Mouse (Mus musculus): ENCODE measurements at regions not wholly inside any gene's neighbourhood (a gene's known extent, or its start where the extent isn't known, plus 50 kb on each side); places are given as distances from the start of the nearest gene placed in this dataset.

DNA sequence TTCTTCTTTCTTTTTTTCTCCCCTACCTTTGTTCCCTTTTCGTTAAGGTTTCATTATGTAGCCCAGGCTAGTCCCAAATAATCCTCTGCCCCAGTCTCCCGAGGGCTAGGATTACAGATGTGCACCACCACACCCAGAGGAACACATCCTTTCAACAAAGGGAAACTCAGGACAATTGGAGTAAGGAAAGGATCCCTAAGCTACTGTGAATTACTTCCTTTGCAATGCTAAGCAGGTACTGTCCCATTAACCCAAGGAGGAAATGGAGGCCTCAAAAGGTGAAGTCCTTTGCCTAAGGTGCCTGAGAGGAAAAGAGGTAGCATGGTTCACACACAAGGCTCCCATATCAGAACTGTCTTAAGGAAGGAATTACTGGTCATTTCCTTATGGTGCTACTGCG, 157.2 kb downstream of the En1 start:
- peak; percentile 80 for DNase-seq (ENCODE audit: low read depth, low spot score)

DNA sequence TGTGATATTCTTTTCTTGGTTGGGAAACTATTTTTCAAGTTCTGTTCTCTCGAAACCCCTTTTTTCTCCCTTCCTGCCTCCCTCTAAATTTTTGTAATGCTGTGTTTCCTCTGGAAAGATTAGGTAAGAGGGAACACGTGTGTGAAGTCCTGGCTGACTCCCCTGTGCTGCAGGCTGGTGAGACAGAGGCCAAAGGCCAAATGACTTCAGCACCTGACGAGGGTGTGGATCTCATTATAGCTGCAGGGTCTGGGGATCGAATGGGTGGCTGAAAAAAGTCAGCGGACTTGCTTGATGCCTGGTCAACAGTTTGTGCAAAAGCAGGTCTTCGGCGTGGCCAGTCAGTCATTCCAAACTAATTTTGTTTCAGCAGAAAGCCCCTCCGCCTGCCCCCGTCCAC, 159.1 kb downstream of the En1 start:
- no peak for DNase-seq (ENCODE audit: low read depth, low spot score)

DNA sequence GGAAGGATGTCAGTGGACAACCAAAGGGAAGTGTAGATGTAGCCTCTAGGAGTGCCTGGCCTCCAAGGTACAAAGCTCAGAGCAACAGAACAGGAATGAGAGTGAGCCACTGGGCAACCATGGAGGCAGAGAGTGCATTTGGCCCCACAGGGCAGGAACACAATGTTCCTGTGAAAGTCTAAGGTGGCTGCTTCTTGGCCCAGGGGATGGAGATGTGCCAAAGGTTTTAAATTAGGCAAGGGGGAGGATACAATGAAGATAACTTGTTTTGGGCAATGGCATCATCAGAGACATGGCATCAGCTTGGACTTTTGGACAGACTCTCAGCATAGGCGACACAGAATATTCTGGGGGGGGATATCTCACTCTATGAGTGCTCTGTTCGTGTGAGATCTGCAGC, 160.3 kb downstream of the En1 start:
- DNase-seq (ENCODE audit: low read depth, low spot score): no peak

DNA sequence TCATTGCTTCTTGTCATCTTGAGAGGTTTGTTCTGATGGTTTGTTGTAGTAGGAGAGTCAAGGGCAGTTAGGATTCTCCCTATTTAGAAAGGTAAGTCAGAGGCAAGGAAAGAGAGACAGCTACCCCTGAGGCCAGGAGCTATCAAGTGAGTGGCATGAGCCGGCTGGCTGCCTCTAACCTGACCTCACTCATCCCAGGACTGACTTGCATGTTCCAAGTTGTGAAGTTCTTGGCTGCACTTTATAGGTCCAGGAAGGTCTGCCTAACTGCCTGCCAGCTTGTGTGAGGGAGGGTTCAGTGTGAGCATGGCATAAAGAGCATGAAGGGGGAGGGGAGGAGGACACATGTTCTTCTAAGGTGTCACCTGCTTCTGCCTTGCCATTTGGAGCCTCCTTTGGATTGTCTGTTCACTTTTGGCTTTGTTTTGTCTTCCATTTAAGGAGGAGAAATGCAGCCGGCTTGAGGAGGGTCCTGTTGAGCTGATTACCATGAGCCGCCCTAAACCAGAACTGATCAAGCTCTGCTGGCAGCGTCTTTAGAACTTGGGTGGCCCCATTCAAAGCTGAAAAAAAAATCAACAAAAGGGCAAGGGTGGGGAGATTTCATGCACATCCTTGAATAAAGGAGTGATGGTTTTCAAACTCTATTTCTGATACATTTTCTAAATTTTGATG, 160.8 kb downstream of the En1 start:
- DNase-seq (ENCODE audit: low read depth, low spot score): peak; percentile 32

DNA sequence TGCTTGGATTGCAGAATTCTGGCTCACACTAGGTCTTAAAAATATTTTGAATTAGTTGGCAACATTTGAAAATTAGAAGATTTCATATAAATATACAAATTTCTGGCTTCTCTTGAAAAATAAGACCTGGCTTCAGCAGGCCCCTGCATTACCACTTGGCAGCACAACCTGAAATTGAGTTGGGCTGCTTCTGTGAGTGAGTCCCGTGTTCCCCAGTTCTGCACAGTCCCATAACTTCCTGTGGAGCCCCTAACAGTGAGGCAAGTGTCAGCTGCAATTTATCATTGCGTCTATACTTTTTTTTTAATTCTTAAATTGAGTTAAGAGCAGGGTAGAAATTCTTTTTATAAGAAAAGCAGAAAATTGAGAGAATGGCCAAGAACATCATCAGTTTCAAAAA, 164.8 kb downstream of the En1 start:
- no peak for DNase-seq (ENCODE audit: low read depth, low spot score)

DNA sequence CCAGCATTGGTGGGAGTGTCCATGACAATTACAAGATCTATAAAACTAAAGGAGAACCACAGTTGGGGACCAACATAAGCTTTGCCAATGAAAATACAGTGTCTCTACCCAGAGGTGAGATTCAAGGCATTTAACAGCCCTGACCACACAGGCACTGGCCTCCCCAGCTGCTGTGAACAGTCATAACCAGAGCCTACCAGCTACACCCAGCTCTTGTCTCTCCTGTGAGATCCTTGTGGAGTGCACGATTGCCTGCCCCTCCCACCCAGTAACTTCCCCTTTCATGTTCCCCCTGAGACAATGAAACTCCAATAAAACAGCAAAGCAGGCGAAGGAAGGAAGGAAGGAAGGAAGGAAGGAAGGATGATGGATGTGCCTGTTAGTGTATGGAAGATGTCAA, 169.1 kb downstream of the En1 start:
- no peak for DNase-seq (ENCODE audit: low read depth, low spot score)

DNA sequence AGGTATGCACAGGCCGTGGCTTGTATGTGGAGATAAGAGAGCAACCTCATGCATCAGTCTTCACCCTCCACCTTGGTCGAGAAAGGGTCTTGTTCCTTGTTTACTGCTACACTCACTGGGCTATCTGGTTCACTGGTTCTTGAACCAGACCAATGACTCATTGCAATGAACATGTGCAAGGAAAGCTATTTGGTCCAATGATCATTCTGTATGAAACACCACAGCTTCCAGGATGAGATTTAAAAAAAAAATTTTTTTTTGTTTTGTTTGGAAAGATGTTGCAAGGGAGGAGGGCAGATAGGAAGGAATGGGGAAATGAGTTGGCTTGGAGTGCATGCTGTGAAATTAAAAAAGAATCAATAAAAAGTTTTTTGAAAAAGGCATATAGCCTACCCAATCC, 174.7 kb downstream of the En1 start:
- DNase-seq (ENCODE audit: low read depth, low spot score): no peak

DNA sequence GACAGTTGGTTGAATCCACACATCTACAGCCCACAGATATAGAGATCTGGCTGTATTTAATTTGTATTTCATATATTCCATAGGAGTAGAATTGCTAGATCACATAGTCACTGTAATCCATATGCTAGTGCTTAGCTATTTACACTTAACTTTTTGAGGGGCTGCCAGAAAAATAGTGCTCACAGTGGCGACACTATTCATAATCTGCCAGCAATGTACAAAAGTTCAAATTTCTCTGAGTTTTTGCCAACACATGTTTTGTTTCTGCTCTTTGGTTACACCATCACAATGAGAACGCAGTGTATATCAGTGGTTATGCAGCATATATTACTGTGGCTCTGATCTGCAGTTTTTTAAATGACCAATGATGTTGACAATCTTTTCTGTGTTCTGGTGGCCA, 175.2 kb downstream of the En1 start:
- no peak for DNase-seq (ENCODE audit: low read depth, low spot score)

DNA sequence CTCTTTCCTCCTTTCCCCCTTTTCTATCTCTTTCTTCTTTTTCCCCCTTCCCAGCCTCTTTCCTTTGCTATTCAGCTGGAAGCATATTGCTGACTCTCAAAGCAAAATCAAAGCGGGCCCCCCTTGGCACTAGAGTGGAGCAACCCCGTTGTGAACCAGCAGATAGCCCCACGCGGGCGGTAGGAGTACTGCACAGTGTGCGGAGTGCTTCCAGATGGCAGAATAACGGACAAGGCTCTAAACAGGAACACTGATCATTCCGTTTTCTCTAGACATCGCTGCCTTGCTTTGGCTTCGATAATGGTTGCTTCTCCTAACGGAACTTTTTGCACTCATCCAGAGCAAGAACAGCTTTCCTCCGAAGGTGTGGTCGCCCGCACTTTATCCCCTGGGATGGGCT, 193.0 kb downstream of the En1 start:
- peak; percentile 41 for DNase-seq (ENCODE audit: low read depth, low spot score)

DNA sequence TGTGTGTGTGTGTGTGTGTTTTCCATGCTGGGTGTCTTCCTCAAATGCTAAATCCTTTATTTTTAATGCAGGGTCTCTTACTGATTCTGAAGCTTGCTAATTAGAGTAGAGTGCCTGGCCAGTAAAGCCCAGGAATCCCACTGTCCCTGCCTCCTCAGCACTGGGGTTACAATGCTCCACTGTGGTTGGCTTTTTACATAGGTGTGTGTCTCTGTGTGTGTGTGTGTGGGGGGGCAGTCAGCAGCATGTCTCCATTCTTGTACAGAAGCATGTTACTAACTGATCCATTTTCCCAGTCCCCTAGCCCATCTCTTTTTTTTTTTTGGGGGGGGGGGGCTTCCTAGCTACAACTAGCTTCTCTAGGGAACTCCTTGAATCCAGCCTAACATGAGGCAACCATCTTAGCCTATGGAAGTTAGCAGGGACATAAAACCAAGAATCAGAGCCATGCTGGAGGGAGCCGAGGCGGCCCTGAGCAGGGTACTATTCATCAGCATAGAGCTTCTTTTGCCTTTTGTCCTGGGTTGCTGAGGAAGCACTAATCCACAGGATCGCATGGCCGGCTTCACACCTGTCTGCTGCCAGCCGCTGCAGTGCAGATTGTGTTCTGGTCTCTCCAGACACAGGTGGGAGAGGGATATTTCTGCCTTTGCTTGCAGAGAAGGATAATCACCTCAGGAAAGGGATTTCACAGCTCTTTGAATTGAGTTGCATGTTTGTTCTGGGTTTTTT, 199.2 kb downstream of the En1 start:
- no peak for DNase-seq (ENCODE audit: low read depth, low spot score)

DNA sequence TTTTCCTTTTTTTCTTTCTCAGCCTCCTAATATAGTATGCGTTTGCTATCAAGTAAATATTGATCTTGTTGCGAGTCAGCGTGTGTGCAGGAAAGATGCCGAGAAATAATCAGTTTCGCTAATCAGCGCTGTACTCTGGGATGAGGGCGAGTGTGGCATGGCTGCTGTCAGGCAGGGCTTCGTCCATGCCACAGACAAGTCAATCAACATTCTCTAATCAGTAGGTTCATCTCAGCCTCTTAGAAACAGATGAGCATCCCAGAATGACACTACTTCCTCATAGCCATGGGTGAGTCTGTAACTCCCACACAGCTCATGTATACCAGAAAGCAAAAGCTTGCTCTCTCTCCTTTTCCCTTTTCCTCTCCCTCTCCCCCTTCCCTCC, 199.8 kb downstream of the En1 start:
- no peak for DNase-seq (ENCODE audit: low read depth, low spot score)

DNA sequence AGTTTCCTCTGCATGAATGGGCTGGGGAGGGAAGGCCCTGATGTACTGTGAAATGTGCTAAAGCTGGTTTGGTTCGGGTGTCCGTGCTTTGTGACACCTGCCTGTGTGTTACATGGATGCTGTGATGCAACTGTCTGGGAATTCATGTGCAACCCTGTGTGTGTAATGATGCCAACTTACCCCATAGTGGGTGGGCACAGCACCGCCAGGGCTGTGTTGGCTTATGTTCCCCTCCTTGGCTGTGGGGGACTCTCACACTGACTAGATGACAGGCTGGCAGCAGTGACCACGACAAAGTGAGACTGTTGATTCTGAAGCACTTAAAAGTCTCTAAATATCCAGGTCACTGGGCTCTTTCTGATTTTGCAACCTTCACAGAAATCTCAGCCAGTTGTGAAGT, 212.2 kb downstream of the En1 start:
- DNase-seq (ENCODE audit: low read depth, low spot score): no peak

DNA sequence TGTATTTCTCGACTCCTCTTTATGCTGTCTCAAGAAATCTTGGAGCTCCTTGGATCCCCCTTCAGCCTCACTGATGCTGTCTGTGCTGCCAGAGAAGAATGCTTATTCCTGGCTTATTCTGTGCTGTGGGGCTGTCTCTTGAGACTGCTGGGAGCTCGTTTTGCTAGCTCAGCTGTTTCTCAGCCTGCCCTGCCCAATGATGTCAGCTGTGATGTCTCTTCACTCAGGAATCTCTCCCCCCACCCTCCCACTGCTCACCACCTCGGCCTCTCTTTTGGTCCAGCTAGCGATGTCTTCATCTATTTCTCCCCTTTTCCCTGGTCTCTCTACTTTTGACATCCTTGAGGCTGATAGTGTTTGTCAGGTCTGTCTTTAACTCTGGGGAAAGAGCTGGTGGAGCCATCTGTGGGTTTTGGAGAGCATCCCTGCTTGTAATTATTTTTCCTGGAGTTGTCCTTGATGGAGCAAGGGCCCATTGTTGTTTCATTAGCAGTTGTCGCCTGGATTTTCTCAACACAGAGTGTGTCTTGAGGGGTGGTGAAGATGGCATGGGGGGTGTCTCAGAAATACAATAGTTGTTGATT, 214.1 kb downstream of the En1 start:
- DNase-seq (ENCODE audit: low read depth, low spot score): no peak

DNA sequence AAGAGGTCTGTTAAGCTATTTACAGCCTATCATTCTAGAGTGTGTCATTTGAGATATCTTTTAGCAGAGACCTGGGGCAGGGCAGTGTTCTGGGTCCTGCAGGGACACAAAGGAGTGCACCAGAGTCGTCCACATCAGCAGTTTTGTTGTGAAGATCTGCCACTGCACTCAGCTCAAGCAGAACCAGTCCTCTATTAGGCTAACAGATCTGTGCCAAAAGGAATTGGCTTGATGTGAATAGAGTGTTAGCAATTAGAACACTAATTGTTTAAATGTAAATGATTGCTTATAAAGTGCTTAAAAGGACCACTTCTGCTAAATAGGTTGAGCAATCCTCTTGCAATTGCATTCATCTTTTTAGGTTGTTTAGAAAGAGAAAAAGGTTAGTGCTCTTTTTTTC, 215.3 kb downstream of the En1 start:
- no peak for DNase-seq (ENCODE audit: low read depth, low spot score)

DNA sequence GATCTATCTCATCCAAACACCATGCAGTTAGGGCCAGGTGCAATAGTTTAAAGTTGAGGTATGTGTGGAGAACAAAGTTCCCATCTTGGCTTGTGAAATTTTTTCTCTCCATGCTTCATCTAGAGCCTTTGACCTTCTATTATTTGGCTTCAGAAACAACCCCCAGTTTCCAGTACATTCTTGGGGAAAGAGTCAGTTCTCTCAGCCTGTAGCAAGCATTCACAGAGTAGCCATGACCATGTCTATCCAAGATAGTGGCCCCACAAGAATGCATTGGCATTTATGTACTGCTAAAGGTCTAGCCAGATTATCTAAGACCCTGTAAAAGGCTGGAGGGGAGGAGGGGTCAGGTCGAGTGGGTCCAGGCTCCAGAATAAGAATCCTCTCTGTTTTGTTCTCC, 229.8 kb downstream of the En1 start:
- no peak for DNase-seq (ENCODE audit: low read depth, low spot score)

DNA sequence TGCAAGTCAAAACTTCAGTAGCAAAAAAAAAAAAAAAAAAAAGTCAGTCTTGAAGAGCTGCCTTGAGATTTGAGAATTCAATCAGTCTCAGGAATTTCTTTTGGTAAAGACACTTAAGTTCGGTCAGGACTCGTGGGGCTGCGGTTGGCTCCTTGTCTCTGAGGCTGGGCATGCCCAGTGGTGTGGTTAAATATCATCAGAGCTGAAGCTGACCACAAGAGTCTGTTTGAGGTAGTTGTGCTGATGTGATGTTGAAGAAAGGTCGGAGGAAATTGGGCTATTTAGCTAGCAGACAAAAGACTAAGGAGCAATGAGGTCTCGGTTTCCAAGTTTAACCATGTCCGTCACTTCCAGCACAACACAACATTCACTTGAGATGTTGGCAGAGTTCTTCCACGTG, 240.4 kb downstream of the En1 start:
- DNase-seq (ENCODE audit: low read depth, low spot score): no peak

DNA sequence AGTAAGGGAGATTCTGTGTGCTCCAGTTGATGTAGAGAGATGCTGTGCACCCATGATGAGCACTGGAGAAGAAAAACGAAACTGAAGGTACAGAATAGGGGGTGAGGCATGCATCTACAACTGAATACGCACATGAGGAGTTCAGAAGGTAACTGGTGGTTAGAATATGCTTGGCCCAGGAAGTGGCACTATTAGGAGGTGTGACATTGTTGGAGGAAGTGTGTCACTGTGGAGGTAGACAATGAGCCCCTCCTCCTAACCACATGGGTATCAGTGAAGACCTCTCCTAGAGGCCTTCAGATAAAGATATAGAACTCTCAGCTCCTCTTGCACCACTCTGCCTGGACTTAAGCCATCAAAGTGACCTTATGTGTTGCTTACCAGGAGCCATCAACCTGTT, 243.9 kb downstream of the En1 start:
- DNase-seq (ENCODE audit: low read depth, low spot score): no peak

DNA sequence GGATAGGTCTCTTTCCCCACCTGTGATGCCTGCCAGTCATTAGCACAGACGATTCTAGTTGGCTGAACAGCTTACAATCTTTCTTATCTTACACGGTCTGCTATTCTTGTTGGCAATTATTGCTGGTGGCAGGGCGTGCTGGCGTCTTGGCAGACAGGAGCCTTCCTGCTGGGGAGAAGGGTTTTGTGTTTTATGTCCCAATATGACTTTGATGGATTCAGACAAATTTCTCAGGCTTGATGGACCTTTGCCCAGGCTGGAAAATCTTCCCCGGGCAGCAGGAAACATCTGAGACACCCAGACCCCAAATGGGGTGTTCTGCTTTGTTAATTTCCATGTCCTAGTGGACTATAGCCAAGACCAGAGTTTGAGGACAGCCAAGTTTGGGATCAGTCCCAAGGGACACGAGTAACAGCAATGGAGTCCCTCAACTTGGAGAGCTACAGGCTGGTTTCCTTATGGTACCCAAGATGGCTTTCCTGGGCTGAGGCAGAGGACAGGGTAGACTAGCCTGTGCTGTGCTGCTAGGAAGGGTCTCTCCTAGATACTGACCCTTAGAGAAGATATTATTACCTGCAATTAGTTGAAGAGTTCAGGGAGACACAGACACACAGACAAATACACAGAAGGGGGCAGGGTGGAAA, 249.8 kb downstream of the En1 start:
- no peak for DNase-seq (ENCODE audit: low read depth, low spot score)

DNA sequence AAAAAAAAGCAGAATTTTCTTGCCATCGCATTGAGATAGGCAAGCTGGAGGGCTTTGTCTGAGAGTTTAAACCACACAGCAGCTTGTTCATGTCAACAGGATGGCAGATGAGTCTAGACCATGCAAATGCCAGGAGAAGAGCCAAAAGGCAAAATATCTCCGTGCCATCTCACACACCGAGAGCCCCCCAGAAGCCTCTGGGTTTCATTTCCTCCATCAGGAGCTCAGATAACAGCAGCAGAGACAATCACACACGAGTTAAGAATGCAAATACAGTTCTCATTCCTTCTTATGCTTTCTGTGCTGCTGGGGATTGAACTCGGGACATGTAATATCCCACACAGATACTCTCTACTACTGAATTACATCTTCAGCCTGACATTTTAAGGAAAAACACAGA, 255.3 kb downstream of the En1 start:
- no peak for DNase-seq (ENCODE audit: low read depth, low spot score)

DNA sequence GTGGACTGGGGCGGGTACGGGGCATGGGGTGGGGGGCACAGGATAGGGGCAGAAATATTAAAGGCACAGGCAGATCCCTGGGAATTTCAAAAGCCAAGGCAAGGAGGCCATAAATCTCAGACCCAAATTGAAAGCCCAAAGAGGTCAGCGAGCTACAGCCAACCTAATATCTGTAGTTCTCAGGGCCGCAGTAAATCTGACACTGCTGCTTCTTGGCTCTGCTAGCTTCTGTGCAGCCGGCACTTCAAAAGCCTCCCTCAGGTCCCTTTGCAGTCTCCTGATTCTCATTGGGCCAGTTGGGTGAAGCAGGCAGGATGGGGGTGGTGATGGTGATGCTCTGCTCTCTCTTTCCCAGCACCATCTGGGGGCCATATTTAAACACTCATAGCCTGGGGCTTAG, 257.3 kb downstream of the En1 start:
- DNase-seq (ENCODE audit: low read depth, low spot score): no peak

DNA sequence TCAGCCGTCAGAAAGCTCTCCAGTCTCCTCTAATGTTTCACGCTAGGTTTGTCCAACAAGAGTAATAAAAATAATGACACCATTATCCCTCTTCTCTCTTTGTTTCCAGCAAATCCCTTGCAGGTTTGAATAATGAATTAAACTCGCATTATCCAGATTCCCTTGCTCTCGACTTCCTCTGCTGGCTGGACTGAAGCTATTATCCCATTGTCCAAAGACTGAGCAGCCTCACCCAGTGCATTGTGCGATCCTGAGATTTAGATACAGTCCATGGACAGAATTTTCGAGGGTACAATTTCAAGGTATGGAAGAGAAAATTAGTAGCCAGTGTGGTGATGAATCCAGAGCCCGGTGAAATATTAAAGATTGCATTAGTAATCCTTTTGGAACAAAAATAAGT, 270.3 kb downstream of the En1 start:
- DNase-seq (ENCODE audit: low read depth, low spot score): peak; percentile 2

DNA sequence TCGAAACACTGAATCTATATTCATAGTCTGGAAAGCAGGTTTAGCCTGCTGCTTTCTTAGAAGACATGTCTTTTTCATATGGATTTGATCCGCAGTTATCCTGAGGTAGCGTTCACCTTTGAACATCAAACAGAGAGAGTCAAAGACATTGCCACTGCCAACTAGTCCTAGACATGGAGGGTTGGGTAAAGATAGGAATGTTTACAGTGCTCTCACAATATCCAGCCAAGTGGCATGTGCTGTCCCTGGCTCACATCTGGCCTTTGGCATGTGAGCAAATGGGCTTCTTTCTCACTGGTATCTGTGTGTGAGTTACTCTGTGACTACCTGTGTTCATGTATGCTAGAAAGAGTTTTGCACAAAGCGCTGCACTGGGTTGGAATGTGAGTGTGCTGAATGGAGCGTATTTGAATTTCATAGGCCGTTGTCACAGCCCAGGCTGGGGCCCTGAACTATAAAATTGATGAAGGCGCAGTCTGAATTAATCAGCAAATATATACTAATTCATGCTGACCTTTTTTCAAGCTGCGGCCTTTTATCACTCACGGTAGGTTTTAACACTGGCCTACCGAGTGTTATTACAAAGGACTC, 280.8 kb downstream of the En1 start:
- DNase-seq (ENCODE audit: low read depth, low spot score): no peak
